Mouse (Mus musculus) left cerebral cortex, postnatal 36 days (tissue): ENCODE results near the gene Gm49333. TPM values are rescaled to one million over a fixed set of nuclear protein-coding genes. Genes with fewer than 3 reads are reported as not detected.
"Not testable (repeated sequence)": the region's sequence is repeated elsewhere in the genome, so short reads cannot be mapped to it uniquely, and the experiment has no call there.

Experiments
- DNase-seq, 2 experiments: peaks; one replicate each; pipeline ENCODE4 v3.0.0; 2021 to 2022; ENCODE audit warnings: low spot score in 2 of 2, mixed read lengths in 1 of 2
- intact Hi-C: fragments of 180-260 bp; cut with DNase I; formaldehyde crosslinking; loops from one replicate; pipeline ENCODE4 v1.15.1; 2025
- total RNA-seq, 2 experiments: library from RNA; stranded (reverse); gene quantifications; 2 replicates each; pipeline ENCODE4 v1.2.3; 2021

The Gm49333 gene
- total RNA-seq, 2 experiments from 2014 or later, result not detected

GRCm38 (mm10) chr16:20621191-20621990 lies 10.0 kb downstream of the Gm49333 start, which contains the start of gene Camk2n2:
TSS of gene Camk2n2 (minus strand) at chr16:20621287.
- peak; percentile 61 to 71 for DNase-seq
- intact Hi-C loops, result no loop called here

DNA sequence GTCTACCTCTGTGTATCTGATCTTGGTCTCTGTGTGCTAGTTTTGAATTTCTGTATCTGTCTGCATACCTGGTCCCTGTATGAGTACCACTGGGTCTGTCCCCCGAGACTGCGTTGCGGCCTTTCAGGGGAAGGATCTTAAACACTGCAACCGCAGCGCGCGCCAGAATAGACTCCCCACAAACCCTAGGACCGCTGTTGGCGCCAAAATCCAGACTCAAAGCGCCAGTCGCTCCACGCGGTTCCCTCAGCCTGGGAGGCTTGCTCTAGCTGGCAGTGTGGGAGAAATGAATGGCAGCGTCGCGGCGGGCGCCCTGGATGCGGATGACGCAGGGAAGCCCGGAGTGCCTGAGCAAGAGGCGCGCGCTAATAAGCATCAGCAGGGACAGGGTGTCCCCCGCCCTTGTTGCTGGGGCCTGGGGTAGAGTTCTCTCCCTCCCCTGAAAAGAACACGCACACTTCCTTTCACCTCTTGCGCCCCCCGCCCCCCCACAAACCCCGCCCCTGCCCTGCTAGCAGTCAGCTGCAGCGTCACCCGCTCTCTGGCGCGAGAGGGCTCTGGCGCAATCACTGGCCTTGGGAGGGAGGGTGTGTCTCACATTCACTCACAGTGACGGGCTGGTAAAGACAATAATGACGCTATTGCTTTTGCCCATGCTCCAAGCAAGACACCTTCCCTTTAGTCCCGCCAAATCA lies 10.7 kb downstream of the Gm49333 start:
- peak; percentile 61 to 71 for DNase-seq
- intact Hi-C loops, result no loop called here

- intact Hi-C loops, result no loop called here
- DNase-seq, result no peak
Observed at GRCm38 (mm10) chr16:20623211-20623610, 11.8 kb downstream of the Gm49333 start.

- DNase-seq, result peak; percentile 54 to 59
- intact Hi-C loops, result no loop called here
Observed at GRCm38 (mm10) chr16:20628871-20629391, 17.5 kb downstream of the Gm49333 start.

DNA sequence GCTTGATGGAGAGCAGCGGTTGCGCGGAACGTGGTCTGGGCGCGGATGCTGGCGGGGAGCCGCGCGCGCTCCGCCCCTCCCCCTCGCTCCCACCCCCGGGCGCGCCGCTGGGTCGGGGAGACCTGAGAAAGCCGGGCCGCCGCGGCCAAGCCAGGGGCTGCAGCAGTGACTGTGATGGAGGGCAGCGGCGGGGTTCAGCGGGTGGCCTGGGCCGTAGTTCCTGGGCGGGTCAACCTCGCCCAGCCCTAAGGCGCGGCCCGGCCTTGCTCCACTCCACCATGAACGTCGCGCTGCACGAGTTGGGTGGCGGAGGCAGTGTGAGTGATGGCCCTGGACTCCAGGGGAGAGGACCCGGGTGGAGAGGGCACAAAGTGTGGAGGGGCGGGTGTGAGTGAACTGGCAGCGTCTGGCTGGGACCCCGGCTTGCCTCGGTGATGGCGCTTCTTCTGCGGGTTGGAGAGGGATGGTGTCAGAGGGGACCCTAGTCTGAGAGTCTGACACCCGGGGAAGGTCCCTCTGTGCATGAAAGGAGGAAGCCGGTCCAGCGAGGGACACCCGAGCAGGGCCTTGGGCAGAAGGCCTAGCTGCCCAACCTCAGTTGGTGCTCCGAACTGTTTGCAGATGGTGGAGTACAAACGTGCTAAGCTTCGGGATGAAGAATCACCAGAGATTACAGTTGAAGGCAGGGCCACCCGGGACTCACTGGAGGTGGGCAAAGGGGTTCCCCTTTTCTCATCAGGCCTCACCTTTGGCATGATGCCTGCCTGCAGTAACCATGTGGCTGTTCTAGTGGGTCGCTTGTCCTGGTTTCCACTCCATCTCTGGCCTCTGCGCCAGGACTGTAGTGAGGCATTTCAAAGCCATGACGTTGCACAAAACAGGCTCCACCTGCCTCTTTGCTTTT lies 18.6 kb downstream of the Gm49333 start, which contains the start of gene Ece2:
TSS of gene Ece2 (plus strand) at position 98 of the 904 bp plus-strand sequence.
- peak in 1 of 2 experiments; percentile 38 for DNase-seq
- intact Hi-C loops, result no loop called here

GRCm38 (mm10) chr16:20637410-20637809 lies 26.0 kb downstream of the Gm49333 start:
- intact Hi-C loops, result no loop called here
- no peak for DNase-seq

DNA sequence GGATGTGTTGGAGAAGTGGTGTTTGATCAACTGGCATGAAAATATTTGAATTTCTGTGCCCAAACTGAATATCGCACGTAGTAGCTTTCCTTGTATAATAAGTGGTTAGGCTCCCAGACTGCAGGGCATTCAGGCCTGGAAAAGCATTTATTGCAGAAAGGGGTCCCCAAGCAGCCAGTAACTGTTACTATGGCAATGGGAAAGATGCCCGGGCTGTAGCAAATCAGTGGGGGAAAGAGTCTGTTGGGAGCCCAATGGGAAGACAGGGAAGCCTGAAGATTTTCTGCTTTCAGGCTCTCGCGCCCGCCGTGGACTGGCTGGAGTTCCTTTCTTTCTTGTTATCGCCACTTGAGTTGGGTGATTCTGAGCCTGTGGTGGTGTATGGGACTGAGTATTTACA lies 27.0 kb downstream of the Gm49333 start:
- DNase-seq, result peak in 1 of 2 experiments; percentile 11
- intact Hi-C loops, result no loop called here

DNA sequence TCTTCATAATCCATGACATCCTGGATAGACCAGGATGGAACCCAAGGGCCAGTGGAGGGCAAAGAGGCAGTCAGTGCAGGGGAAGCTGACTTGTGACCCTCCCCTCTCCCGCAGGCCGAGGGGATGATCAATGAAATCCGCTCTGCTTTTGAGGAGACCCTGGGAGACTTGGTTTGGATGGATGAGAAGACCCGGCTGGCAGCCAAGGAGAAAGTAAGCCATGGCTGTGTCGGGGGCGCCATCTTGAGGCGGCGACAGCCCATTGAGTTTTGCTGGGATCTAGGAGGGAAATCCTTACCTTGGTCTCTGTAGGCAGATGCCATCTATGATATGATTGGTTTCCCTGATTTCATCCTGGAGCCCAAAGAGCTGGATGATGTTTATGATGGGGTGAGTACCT lies 30.8 kb downstream of the Gm49333 start:
- peak; percentile 67 to 71 for DNase-seq
- intact Hi-C loops, result loop anchor here (5.0 kb wide), 1 partner anchor 95 kb away; the partner anchor contains the start of gene Abcf3

- no peak for DNase-seq
- intact Hi-C loops, result loop anchor here (5.0 kb wide), 1 partner anchor 97 kb away; the partner anchor contains the start of gene Abcf3
Observed at GRCm38 (mm10) chr16:20643911-20644310, 32.5 kb downstream of the Gm49333 start.

GRCm38 (mm10) chr16:20651076-20651946 lies 39.9 kb downstream of the Gm49333 start, which contains the start of gene Psmd2:
TSS of gene Psmd2 (plus strand) at chr16:20651652.
- DNase-seq, result peak; percentile 97 to 98
- intact Hi-C loops, result loop anchor here (5.0 kb wide), 2 partner anchors 134 to 154 kb away; partner anchors contain the start of genes Dvl3 and Eif2b5

GRCm38 (mm10) chr16:20651947-20652310 lies 40.5 kb downstream of the Gm49333 start:
- DNase-seq, result no peak
- intact Hi-C loops, result loop anchor here (5.0 kb wide), 2 partner anchors 135 to 155 kb away; partner anchors contain the start of genes Dvl3 and Eif2b5

GRCm38 (mm10) chr16:20653315-20653714 lies 41.9 kb downstream of the Gm49333 start:
- intact Hi-C loops, result loop anchor here (5.0 kb wide), 2 partner anchors 136 to 156 kb away; partner anchors contain the start of genes Dvl3 and Eif2b5
- DNase-seq, result no peak

- intact Hi-C loops, result no loop called here
- no peak for DNase-seq
Observed at GRCm38 (mm10) chr16:20657661-20658060, 46.3 kb downstream of the Gm49333 start.

GRCm38 (mm10) chr16:20668013-20668412 lies 56.6 kb downstream of the Gm49333 start, which contains the start of gene Eif4g1:
TSS of gene Eif4g1 (plus strand) at chr16:20668313.
- DNase-seq, result not testable (repeated sequence)

GRCm38 (mm10) chr16:20670291-20670690 lies 58.9 kb downstream of the Gm49333 start:
- DNase-seq, result no peak
- intact Hi-C loops, result no loop called here

More at GRCm38 (mm10) chr16:20668013-20668412, 56.6 kb downstream of the Gm49333 start, which contains the start of gene Eif4g1:
- intact Hi-C loops, result loop anchor here (5.0 kb wide), 1 partner anchor 81 kb away; the partner anchor contains the start of gene Vwa5b2

GRCm38 (mm10) chr16:20671886-20672285 lies 60.5 kb downstream of the Gm49333 start:
- intact Hi-C loops, result no loop called here
- DNase-seq, result no peak

- peak; percentile 95 to 98 for DNase-seq
- intact Hi-C loops, result no loop called here
Observed at GRCm38 (mm10) chr16:20672500-20672902, 61.1 kb downstream of the Gm49333 start.
